Mouse (Mus musculus) stomach, embryonic 14.5 days (tissue): ENCODE data around the gene Leng8. TPM values are rescaled to one million over a fixed set of nuclear protein-coding genes. Genes with fewer than 3 reads are reported as not detected.

Experiments
- polyA plus RNA-seq: library from polyadenylated mRNA; unstranded; fragments of >200 nt; fragmentation: Nextera tagmentation; extraction: Ambion mirVana; gene quantifications from 2 replicates; pipeline ENCODE4 v1.2.1, GENCODE M21; 2014

Gene Leng8
- polyA plus RNA-seq, 1 experiment from 2014 or later: 58.7 TPM

Other genes starting within 250 kb of the Leng8 start
- not detected in 2 replicates for gene Gm14548, start 238.9 kb upstream of the Leng8 start, polyA plus RNA-seq
- not detected in 2 replicates for gene Lilra6, start 221.5 kb upstream of the Leng8 start, polyA plus RNA-seq
- 1.1 and 2.4 TPM in 2 replicates for gene Lair1, start 73.8 kb upstream of the Leng8 start, polyA plus RNA-seq
- gene Ttyh1, start 17.6 kb upstream of the Leng8 start, polyA plus RNA-seq: 8.2 TPM in 2 replicates
- gene Leng9, start 13.3 kb downstream of the Leng8 start, polyA plus RNA-seq: 1.9 and 3.9 TPM in 2 replicates
- gene Cdc42ep5, start 27.8 kb downstream of the Leng8 start, polyA plus RNA-seq: 71.6 and 76.7 TPM in 2 replicates
- 0.12 and 0.15 TPM in 2 replicates for gene Lilra5, start 100.7 kb downstream of the Leng8 start, polyA plus RNA-seq
- not detected in 2 replicates for gene Ncr1, start 200.7 kb downstream of the Leng8 start, polyA plus RNA-seq